Mouse (Mus musculus): ENCODE measurements around the gene Pard3.

Gene Pard3

DNA sequence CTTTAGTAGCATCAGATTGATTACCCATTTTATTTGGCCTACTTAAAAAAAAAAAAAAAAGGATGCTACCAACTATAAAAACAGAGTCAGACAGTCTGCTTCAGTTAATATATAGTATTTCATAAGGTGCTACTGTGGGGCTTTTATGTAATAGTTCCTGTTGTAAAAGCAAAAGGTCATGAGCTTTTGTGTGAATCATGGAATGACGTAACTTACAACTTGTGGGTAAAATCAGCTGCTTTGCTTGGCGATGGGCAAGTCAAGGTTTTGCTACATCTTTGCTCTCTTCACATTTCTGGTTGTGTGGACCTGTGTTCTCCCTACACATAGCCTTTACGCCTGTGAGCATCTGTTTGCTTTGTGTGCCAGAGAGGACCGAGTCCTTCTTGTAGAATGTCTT lies 179.7 kb downstream of the Pard3 start:
- DNase-seq (ENCODE audit: low spot score), result no peak

DNA sequence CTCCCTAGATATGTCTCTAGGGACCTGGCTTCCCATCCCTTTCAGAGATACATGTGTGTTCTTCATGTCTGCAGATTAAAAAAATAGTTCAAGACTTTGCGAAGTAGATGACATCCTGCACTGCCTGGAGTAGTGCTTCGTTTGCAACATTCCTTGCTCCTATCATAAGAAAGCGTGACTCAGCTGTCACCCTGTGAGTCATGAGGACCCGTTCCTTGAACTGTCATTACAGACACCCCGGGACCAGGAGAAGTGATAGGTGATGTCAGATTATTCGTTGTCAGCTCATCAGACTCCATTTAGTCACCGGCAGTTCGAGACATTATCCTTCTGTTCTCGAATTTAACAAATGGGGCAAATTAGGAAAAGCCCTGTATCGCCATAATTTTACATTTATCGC lies 180.1 kb downstream of the Pard3 start:
- no peak for DNase-seq (ENCODE audit: low spot score)

DNA sequence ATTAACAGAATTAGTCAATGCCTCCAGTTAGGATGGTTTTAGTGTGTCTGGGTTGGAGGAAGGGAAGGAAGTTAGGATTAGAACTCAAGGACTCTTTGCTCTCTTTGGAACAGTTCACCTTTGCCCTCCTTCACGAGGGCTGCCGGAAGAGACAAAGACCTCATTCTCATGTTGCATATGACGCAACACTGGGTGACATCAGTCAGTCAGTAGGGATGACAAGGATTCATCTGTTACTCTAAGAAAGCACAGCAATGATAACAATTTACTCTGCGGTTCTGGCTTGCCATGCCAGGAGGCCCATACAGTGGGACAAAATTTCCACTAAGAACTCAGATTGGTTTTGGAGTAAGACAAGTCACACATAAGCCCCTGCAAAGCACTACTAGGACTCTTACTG lies 187.1 kb downstream of the Pard3 start:
- DNase-seq (ENCODE audit: low spot score), result no peak

DNA sequence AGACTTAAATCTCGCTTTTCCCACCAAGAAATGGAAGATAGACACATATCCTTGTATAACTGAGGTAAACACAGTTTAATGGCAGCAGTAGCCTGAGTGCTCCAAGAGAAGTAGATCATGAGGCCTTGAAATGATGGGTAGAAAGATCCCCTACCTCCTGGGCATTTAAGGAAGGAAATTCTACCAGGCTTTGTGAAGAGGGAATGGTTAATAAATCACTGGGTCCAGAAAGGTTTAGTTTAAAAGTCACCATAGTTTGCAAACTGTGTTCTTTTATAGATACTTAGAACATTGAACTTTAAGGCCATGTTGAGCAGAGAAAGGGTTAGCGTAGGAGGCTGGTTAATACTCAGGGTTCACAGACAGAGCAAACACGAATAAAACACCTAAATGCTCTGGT lies 187.8 kb downstream of the Pard3 start:
- DNase-seq (ENCODE audit: low spot score), result no peak

DNA sequence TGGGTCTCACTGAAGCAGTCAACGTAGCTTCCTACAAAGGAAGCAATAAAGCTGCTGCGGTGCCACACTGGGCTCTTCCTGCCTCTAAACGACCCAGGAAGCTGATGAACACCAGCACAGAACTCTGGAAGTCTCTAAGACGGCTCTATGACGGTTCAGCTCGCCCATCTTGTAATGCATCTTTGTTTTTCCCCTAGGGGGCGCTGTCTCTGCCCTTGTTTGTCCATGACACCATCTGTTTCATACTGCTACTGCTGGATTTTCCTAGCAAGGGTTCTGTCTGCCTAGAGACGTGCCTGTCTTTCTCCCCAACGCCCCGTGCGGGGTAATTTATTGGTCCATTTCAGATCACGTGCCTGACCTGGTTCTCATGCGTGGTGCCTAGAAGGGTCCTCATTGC lies 188.3 kb downstream of the Pard3 start:
- DNase-seq (ENCODE audit: low spot score), result no peak

DNA sequence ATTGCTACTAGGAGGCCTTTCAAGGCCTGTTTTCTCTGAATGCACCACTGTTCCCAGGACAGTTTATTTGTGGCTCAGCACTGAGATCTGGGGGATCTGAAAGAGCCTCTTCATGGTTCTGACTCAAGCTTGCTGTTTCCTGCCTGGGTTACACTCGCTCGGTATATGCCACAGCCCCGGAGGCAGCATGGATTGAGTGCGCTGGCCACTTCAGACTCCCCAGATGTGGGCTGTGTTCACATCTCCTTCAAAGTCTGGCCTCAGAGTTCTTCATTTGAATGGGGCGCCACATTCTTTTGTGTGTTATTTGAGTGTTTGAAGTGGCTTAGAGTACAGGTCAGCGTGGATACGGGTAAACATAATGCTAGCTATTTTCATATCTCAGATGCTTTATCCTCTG lies 190.9 kb downstream of the Pard3 start:
- no peak for DNase-seq (ENCODE audit: low spot score)

DNA sequence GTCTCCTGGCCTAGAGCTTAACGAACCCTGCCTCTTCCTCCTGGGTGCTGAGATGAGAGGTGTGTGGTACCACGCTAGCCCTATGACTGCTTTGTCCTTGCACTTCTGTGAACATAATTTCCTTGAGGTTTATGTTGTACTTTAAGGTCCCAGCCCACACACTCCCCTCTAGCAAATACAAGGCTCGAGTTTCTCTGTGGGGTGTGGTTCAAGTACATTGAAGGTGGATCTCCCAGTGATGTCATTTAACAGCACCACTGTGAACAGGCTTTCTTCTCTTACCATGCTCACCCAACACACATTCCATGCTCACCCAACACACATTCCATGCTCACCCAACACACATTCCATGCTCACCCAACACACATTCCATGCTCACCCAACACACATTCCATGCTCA lies 193.4 kb downstream of the Pard3 start:
- no peak for DNase-seq (ENCODE audit: low spot score)

DNA sequence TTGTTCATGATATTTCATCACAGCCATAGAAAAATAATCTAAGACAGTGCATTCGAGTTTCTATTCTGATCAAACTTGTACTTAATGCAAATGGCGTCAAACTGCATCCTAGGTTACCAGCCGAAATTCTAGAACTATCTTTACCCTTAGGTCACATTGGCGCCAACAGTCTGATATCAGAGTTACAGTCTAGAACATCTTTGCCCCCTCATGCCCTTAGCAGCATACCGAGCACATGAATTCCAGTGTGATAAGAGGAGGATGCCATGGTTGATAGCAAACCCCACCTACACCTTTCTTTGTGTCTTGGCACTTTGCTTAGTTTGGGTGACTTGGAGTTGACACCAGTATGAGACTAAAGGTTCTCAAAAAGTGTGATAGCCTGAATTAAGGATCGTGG lies 197.4 kb downstream of the Pard3 start:
- DNase-seq (ENCODE audit: low spot score), result no peak

DNA sequence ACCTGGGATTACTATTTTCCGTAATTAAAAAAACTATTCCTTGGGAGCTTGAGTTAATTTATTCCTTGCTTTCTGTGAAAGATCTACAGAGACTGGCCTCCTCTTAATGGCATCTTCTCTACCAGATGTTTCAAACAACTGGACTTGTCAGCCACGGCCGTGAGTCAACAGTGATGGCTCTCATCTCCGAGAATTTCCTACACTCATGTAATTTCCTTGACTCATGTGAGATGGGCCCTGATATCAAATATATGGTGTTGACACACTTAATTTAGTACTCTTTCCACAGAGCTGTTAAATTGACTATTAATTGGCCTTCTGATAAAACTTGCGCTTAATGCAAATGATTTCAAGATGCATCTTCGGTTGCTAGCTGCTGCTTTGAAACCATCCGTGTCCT lies 198.3 kb downstream of the Pard3 start:
- no peak for DNase-seq (ENCODE audit: low spot score)

DNA sequence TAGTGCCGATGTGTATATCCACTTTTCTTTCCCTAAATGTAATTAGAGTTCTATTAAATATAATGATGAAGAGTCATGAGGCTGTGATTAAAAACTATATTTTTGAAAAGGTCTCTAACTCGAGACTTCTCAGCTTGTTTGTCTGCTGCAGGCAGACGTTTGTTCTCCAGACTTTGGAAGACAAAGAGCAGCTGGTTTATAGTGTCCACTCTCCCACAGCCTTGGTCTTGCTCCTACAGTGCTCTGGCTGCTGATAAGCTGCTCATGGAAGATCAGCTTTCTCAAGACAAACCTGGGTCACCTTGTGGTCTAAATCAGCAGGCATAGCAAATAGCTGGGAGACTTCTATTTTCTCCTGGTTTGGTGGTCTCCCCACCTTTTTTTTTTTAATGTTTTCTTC lies 198.7 kb downstream of the Pard3 start:
- no peak for DNase-seq (ENCODE audit: low spot score)

DNA sequence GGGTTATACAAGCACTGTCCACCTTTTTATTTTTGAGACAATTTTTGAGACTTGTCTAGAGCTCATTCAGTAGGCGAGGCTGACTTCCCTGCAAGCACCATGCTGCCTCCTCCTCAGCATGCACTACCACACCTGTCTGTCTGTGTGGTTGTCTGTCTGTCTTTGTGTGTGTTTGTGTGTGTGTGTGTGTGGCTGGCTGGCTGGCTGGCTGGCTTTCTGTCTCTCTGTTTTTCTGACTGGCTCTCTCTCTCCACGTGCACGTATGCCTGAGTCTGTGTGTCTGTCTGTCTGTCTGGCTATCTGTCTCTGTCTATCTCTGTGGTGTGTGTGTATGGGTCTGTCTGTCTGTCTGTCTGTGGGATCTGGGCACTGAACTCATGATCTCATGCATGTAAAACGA lies 199.2 kb downstream of the Pard3 start:
- DNase-seq (ENCODE audit: low spot score), result no peak

DNA sequence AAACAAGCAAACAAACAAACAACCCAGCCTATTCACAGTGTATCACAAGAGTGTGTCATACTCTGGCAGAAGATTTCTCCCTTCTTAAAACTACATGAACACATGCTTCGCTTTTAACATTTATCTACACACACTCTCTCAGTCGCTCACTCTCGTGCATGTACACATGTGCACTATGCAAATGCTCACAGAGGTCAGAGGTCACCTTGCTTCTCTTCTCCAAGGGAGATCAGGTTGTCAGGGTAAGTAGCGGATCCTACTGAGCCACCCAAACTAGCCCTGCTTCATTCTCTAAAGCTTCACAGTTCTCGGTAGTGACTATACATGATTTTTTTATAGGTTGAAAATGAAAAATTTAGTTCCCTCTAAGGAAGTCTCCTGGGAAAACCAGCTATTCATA lies 199.8 kb downstream of the Pard3 start:
- DNase-seq (ENCODE audit: low spot score), result no peak

DNA sequence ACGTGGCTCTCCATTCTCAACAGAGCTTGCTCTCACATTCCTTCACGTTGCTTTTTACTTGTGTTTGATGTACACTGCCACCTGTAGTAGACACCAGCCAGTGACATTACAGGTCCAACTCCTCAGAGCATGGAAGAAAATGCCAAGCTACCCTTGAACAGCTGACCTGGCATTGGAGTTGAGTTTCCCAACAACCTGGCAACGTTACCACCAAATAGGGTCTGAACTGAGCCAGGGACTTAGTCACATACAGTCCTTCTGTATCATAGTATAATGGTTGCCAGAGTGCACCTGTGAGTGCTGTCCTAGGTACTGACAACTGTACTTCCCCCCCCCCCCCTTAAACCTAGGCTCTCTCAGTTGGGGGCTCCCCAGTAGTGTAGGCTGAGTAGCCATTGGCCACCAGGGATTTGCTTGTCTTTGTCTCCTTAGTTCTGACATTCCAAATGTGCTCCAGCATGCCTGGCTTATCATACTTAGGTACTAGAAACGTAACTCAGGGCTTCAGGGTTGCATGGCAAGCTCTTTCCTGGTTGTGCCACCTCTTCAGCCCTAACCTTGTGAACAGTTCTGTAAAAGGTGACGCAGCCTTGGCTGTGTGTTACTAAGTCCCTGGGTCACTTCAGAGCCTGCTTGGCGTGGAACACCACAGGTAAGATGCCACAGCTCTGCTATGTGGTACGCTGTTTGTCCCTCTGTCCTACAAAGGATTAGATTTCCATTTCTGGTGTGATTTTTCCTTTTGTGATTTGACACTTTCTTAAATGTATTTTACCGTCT lies 201.2 kb downstream of the Pard3 start:
- no peak for DNase-seq (ENCODE audit: low spot score)

DNA sequence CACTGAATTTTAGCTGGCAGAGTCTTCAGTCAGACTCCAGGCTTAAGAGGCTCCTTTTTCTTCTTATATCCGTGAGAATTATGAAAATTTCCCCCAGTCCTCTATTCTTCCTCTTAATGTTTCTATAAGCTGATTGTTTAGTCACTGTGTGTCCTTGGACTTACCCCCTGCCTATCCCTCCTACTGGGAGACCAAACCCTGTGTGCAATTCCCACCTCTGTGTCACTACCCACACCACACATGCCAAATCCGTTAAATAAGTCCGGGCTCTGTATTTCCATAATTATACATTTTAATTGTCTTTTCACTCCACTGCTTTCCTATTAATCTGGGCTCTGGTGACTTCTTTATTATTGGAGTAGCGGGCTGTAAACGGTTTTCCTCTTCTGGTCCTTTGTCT lies 203.1 kb downstream of the Pard3 start:
- no peak for DNase-seq (ENCODE audit: low spot score)

DNA sequence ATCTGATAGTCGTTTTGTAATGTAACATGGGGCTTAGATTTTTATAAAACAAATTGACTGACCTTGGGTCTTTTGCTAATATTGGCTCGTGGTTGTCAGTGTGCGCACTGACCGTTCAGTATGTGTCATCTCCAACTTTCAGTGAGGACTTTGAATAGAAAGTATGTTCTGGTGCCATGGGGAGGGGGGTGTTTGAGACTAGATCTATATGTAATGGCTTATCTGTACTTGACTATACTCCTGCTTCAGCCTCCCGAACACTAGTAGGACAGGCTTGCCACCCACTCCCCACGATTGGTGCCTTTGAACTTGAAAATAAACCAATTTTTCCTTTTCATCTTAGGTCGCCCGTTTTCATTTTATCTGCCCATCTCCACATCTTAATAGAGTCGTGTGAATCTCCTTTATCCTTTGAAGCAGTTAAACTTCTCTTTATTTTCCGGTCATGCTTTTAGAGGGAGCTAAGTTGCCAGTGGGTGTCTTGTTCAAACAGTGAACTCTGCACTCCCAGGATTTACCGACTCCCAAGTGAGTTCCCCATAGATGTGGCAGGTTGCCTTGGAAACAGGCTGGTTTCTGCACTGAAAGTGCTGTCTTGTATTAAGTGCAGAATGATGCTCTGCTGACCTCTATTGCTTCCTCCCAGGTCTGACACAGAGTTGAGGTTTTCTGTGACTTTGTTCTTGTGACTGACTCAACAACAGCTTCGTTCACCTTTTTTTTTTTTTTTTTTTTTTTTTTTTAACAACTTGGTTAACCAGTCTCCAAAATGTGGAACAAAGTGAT lies 204.7 kb downstream of the Pard3 start:
- no peak for DNase-seq (ENCODE audit: low spot score)

DNA sequence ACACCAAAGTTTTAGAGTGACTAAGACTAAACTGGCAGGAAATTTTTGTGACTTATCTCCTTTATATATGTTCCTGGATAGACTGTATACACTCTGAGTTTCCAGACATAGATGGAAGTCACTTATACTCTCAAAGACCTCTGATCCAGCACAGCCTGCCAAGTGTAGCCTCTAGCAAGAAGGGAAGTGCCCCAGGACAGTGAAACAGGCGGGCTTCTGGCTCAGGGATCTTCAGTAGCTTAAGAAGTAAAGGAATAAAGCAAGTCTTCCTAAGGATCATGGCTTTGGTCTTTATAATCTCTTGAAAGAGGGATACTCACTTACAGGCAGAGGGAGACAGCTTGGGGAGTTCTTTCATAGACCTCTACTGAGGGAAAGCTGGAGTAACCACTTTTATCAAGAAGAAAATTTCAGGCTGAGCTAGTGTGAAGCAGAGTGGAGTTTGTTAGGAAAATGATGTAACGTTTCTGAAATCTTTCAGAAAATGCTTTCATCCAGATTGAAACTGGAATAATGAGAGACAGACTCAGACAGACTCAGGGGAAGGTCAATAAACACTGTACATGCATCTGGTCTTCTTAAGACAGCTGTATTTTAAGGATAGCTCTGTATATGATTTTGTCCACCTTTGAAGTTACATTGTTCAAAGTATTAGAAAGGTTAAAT lies 205.5 kb downstream of the Pard3 start:
- DNase-seq (ENCODE audit: low spot score), result no peak

DNA sequence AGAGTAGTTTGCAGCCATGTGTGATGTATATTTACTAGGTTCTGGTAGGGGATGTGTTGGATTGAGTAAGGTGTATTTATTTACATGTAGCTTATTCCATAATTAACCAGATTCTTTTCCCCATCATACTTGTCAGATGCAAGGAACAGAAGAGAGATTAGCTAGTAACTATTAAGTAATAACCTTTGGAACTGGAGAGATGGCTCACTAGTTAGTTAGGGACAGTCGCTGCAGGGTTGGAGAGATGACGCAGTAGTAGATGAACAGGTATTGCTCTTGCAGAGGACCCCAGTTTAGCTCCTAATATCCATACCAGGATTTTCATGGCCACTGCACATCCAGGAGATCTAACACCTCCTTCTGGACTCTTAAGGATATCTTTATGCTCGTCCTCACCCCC lies 207.5 kb downstream of the Pard3 start:
- DNase-seq (ENCODE audit: low spot score), result no peak

DNA sequence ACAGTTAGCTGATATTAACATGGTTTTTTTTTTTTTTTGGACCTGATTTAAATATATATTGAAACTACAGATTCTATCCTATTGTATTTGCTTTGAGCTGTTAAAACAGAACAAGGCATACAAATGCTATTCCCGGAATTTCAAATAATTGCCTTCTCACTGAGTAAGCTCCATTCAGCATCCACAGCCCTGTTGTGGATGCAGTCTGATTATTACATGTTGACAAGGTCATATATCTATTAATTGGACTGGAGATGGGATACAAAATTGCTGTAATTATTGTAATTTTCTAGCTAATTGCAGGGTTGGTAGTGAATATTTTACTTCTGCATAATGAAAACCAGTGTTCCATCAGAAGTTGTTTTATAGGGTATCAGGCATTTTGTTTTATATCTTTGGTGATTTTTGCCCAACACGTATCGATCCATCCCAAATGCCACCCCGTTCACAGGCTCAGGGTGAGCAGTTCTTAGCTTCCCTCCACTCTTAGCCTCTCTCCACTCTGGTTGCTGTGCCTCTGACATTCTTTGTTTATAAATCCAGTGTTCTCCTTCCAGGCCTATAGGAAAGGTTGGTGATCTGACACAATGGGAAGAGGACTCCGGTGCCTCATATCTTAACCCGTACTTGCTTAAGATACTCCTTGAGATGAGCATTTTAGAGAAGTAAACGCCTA lies 216.7 kb downstream of the Pard3 start:
- DNase-seq (ENCODE audit: low spot score), result no peak

DNA sequence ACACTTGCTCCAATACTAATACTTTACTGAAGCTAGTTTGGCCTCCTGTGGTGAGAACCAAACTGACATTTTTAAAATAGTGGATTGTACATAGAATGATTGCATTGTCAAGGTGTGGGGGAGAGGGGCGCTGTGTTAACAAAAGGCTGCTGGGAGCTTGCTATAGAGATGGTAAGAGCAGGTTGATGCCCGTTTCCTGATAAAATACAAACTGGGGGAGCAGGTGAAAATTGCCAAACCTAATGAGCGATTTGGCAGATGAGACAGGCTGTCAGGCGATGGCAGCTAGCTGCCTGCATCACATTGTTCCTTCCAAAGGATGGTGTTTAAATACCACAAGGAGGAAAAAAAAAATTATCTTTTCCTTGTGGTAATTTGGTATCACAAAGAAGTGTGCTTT lies 217.3 kb downstream of the Pard3 start:
- no peak for DNase-seq (ENCODE audit: low spot score)

DNA sequence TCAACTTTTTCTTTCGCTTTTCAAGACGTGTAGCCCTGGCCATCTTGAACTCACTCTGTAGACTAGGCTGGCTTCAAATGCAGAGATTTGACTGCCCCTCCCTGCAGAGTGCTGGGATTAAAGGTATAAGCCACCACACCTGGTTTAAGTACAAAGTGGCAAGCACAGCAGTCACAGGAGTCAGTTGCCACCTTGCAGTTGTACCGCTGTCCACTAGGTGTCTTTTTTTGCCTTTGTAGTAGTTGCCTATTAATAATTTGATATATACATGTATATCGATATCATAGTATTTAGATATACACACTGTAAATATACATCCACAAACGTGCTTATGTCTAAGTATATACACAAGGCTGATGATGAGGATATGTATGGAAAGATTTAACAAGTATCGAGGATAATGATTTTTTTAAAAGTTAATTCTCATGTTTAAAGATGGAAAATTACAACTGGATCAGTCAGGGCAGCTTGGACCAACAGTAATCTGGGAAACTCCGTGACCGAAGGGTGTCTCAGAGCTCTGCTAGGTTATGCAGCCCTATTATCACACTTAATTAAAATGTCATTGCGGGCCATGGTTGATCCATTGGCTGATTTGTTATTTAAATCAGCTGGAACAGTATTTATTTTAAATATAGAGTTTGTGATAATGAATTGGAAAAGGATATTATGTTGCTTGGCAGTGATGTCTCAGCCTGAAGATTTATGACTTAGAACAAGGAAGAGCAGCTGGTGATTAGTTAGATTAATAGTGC lies 220.9 kb downstream of the Pard3 start:
- DNase-seq (ENCODE audit: low spot score), result no peak

DNA sequence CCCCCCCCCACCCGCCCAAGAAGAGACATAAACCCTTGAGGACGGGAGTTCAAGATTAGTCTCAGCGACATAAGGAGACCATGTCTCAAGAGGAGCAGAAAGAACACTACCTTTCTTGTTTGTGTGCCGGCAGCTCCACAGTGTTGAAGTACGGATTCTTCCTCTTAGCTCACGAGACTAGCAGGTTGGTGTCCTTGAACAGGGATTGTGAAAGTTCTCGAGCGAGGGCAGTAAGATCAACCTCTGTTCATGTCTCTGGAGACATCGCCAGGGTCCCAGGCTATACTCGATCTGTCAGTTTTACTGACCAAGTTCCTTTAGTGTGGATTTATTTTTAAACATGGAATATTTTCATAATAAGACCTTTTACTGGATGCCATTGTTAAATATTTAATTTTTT lies 224.1 kb downstream of the Pard3 start:
- DNase-seq (ENCODE audit: low spot score), result no peak

DNA sequence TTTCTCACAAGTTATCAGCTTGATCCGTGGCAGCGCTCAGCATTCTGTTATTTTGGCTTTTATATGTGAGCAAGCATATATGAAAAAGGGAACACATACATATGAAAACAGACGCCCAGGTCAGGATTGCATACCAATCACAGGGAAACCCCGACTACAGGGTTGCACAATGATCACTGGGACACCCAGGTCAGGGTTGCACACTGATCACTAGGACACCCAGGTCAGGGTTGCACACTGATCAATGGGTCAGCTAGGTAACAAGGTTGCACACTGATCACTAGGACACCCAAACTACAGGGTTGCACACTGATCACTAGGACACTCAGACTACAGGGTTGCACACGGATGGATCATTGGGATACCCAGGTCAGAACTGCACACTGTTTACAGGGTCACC lies 228.6 kb downstream of the Pard3 start:
- no peak for DNase-seq (ENCODE audit: low spot score)
